Mouse (Mus musculus) intestine, embryonic 15.5 days (tissue): ENCODE results near the gene Wwtr1. TPM values are rescaled to one million over a fixed set of nuclear protein-coding genes. Genes with fewer than 3 reads are reported as not detected.

Experiments
- ATAC-seq: fragments of 200-750 bp; cut with Nextera tagmentation; 2 replicates; pipeline ENCODE4 v1.8.0; 2017; ENCODE audit warnings: moderate TSS enrichment, moderate library complexity
- H3K27ac ChIP-seq: fragments of 300-500 bp; sonication (generic); 2 replicates; pipeline ENCODE4 v1.5.1; 2015; ENCODE audit warnings: mild to moderate bottlenecking, inconsistent platforms
- H3K27me3 ChIP-seq: fragments of 300-500 bp; sonication (generic); replicated peaks from 2 replicates; pipeline ENCODE4 v1.6.1; 2015; ENCODE audit warnings: inconsistent platforms
- H3K36me3 ChIP-seq: fragments of 300-500 bp; sonication (generic); 2 replicates; pipeline ENCODE4 v1.6.1; 2015; ENCODE audit warnings: inconsistent platforms
- H3K4me1 ChIP-seq: fragments of 300-500 bp; sonication (generic); replicated peaks from 2 replicates; pipeline ENCODE4 v1.6.1; 2015; ENCODE audit warnings: inconsistent platforms
- H3K4me2 ChIP-seq: fragments of 300-500 bp; sonication (generic); replicated peaks from 2 replicates; pipeline ENCODE4 v1.6.1; 2015; ENCODE audit warnings: mild to moderate bottlenecking, inconsistent platforms
- H3K4me3 ChIP-seq: fragments of 300-500 bp; sonication (generic); replicated peaks from 2 replicates; pipeline ENCODE4 v1.5.1; 2015; ENCODE audit warnings: inconsistent platforms
- H3K9ac ChIP-seq: fragments of 300-500 bp; sonication (generic); 2 replicates; pipeline ENCODE4 v1.6.1; 2015; ENCODE audit warnings: inconsistent platforms
- H3K9me3 ChIP-seq: fragments of 300-500 bp; sonication (generic); 2 replicates; pipeline ENCODE4 v1.6.1; 2016; ENCODE audit warnings: inconsistent platforms
- WGBS: fragments of 180-500 bp; shearing (Covaris S2); methylation state at CpG from one replicate; pipeline ENCODE4 v1.1.7; 2015; 5-methylcytosine and 5-hydroxymethylcytosine counted together
- polyA plus RNA-seq: library from polyadenylated mRNA; unstranded; fragments of >200 nt; fragmentation: Nextera tagmentation; extraction: Ambion mirVana; gene quantifications from 2 replicates; pipeline ENCODE4 v1.2.1, GENCODE M21; 2015

Gene Wwtr1
- polyA plus RNA-seq, 1 experiment from 2014 or later, result 16.3 TPM

- 44% methylated on average over 2 of the region's 2 CpGs for WGBS
- Histone ChIP-seq H3K9me3 (no peaks in the 10 kb centered on the region), H3K4me3 (no peak overlapping the region), H3K9ac (no peak overlapping the region), H3K4me1 (no peaks in the 10 kb centered on the region), H3K27ac (no peak overlapping the region), H3K27me3 (no peaks in the 10 kb centered on the region), H3K4me2 (no peak overlapping the region), H3K36me3 (no peaks in the 10 kb centered on the region)
- no peak for ATAC-seq
These were observed 71.0 kb downstream of the Wwtr1 start for GRCm38 (mm10) chr3:57504756-57505155.

DNA sequence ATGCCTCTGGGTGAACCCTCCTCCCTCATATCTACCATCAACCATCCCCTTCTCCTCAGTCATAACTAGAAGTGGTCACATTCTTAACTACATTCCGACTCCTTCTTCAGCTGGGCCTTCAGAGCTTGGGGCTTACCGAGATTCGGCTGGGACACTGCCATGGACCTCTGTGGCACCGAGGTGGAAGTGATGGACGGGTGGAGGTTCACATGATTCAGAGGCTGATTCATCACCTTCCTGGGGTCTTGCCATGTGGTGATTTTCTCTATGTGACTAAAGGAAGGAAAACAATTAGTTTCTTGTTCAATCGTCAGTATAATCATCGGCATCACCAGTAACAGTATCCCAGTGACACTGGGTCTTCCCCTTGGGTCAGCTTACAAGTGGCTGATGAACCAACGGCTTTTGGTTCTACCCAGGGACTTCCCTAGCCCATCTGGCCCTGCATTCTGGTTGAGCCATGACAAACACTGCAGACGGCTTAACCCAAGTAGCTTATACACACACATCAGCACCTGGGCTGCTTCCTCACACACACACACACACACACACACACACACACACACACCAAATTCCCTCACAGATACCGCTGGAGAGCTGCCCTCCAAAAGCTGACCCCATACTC is 74.0 kb downstream of the Wwtr1 start:
- no peaks in the 10 kb centered on the region for H3K27me3 ChIP-seq
- no peaks in the 10 kb centered on the region for H3K36me3 ChIP-seq
- 81% methylated on average over 10 of the region's 10 CpGs for WGBS
- no peak overlapping the region for H3K4me2 ChIP-seq
- no peak overlapping the region for H3K27ac ChIP-seq
- no peaks in the 10 kb centered on the region for H3K9me3 ChIP-seq
- no peak overlapping the region for H3K9ac ChIP-seq
- no peak overlapping the region for H3K4me3 ChIP-seq
- H3K4me1 ChIP-seq, result no peaks in the 10 kb centered on the region
- no peak for ATAC-seq

DNA sequence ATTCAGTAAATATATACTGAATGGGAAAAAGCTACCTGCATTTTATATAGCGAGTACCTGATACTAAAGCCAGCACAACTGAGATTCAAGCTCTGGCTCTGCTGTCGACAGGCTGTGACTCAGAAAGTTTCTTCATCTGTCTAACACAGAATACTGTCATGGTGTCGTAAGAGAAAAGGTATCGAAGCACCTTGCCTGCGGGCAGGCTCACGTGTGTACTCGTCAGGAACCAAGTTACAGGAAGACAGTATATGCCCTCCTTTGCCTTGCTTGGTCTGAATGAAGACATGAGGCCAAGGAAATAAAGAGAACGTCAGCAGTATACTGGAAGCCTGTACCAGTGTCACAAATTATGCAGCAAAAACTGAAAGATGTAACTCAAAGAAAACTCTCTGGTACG is 74.9 kb downstream of the Wwtr1 start:
- Histone ChIP-seq H3K27ac (no peak overlapping the region), H3K4me3 (no peak overlapping the region), H3K36me3 (no peaks in the 10 kb centered on the region), H3K9ac (no peak overlapping the region), H3K27me3 (no peaks in the 10 kb centered on the region), H3K4me2 (no peak overlapping the region), H3K9me3 (no peaks in the 10 kb centered on the region), H3K4me1 (no peaks in the 10 kb centered on the region)
- no peak for ATAC-seq
- 91% methylated on average over 9 of the region's 9 CpGs for WGBS

GRCm38 (mm10) chr3:57497791-57498190 is 77.9 kb downstream of the Wwtr1 start:
- Histone ChIP-seq H3K27ac (no peak overlapping the region), H3K4me1 (0 out of 2 replicates have a peak, but pooled peaks cover 5% of the 10 kb centered on the region), H3K9ac (no peak overlapping the region), H3K4me3 (no peak overlapping the region), H3K36me3 (no peaks in the 10 kb centered on the region), H3K4me2 (no peak overlapping the region), H3K27me3 (no peaks in the 10 kb centered on the region), H3K9me3 (no peaks in the 10 kb centered on the region)
- 86% methylated on average over 1 of the region's 1 CpGs for WGBS
- ATAC-seq, result no peak

GRCm38 (mm10) chr3:57496428-57496827 is 79.3 kb downstream of the Wwtr1 start:
- 0 out of 2 replicates have a peak, but pooled peaks cover 5% of the 10 kb centered on the region for H3K4me1 ChIP-seq
- no peak overlapping the region for H3K4me2 ChIP-seq
- 56% methylated on average over 2 of the region's 2 CpGs for WGBS

DNA sequence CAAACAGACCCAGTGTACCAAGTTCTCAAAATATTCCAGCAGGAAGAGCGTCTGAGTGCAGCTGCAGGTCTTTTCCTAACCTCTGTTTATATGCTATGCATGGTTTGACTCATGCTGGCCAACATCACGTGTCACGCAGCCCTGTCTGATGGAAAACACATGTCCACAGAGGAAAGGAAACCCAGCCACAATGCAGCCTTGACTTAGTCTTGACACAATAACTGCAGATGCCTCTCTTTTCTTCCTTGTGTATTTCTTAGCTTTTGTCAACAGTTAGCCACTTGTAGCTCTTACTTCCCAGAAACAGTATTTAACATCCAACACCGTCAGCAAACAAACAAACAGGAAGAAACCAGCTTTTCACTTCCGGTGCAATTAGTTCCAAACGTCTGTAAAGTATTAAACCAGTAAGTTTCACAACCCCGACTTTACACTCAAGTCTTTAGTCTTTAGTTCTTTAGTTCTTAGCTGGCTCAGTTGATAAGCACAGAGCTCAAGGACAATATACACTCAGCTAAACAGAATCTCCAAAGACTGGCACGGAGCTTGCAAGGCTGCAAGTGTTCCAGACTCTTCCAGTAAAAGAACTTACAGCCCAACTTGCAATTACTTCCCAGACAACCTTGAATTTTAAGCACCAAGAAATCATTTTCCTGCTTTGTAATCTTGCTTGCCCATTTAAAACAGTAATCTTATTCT is 88.1 kb downstream of the Wwtr1 start:
- H3K27ac ChIP-seq, result peak overlapping the region; percentile 61
- no peaks in the 10 kb centered on the region for H3K36me3 ChIP-seq
- no peaks in the 10 kb centered on the region for H3K9me3 ChIP-seq
- H3K4me3 ChIP-seq, result no peak overlapping the region
- peaks cover 12% of the 10 kb centered on the region; the same call in 1 of the 2 replicates for H3K4me1 ChIP-seq
- no peak overlapping the region for H3K9ac ChIP-seq
- 29% methylated on average over 8 of the region's 8 CpGs for WGBS
- no peaks in the 10 kb centered on the region for H3K27me3 ChIP-seq
- peak; percentile 88 for ATAC-seq
- no peak overlapping the region for H3K4me2 ChIP-seq

More at GRCm38 (mm10) chr3:57496428-57496827, 79.3 kb downstream of the Wwtr1 start:
- Histone ChIP-seq H3K4me3 (no peak overlapping the region), H3K9me3 (no peaks in the 10 kb centered on the region), H3K36me3 (no peaks in the 10 kb centered on the region), H3K27me3 (no peaks in the 10 kb centered on the region), H3K27ac (no peak overlapping the region), H3K9ac (no peak overlapping the region)
- ATAC-seq, result no peak

DNA sequence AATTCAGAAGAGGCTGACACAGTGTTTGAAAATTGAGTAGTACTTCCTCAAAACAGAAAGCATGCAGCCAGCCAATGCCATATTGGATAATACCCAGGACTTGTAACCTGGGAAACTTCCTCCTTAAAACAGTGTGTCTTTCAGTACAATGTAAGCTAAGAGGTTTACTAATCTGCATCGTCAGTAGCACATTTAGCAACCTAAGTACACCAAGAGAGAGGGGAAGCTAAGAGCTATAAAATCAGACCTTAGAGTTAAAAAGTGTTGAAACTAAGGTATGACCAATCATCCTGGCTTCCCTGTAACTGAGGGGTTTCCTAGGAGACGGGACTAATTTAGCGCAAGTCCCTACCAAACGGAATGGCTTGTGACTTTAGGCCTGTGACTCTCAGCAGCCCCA is 89.6 kb downstream of the Wwtr1 start:
- Histone ChIP-seq H3K27me3 (no peaks in the 10 kb centered on the region), H3K4me3 (no peak overlapping the region), H3K36me3 (no peaks in the 10 kb centered on the region), H3K27ac (no peak overlapping the region), H3K4me1 (peaks cover 12% of the 10 kb centered on the region; the same call in 1 of the 2 replicates), H3K9me3 (no peaks in the 10 kb centered on the region), H3K9ac (no peak overlapping the region), H3K4me2 (no peak overlapping the region)
- no peak for ATAC-seq
- 89% methylated on average over 4 of the region's 4 CpGs for WGBS

DNA sequence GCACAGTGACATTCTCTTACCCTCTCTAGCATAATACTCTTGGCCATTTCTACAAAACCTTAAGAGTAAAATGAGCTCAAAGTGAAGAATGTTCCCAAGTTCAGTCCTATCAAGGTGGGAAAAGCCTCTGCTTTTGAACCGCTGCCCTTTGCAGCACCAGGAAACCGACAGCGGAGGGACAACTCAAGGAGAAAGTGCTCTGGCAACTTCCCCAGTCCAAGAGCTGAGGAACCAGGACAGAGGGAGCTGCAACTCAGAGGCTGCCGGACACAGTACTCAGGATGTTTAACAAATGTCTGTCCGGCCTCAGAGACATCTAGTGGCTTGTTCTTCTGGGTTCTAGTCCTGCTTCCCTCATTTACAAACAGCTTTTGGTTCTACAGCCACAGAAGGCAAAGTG is 93.7 kb downstream of the Wwtr1 start:
- no peak for ATAC-seq
- Histone ChIP-seq H3K4me3 (no peak overlapping the region), H3K9me3 (no peaks in the 10 kb centered on the region), H3K4me2 (no peak overlapping the region), H3K4me1 (0 out of 2 replicates have a peak, but pooled peaks cover 2% of the 10 kb centered on the region), H3K27me3 (no peaks in the 10 kb centered on the region), H3K27ac (no peak overlapping the region), H3K36me3 (no peaks in the 10 kb centered on the region), H3K9ac (no peak overlapping the region)
- 70% methylated on average over 5 of the region's 5 CpGs for WGBS

GRCm38 (mm10) chr3:57480640-57481039 is 95.1 kb downstream of the Wwtr1 start:
- no peak for ATAC-seq
- H3K9me3 ChIP-seq, result no peaks in the 10 kb centered on the region
- H3K36me3 ChIP-seq, result no peaks in the 10 kb centered on the region
- H3K4me2 ChIP-seq, result no peak overlapping the region
- no peak overlapping the region for H3K27ac ChIP-seq
- WGBS, result 60% methylated on average over 4 of the region's 4 CpGs
- H3K9ac ChIP-seq, result no peak overlapping the region
- no peak overlapping the region for H3K4me3 ChIP-seq
- no peaks in the 10 kb centered on the region for H3K4me1 ChIP-seq
- no peaks in the 10 kb centered on the region for H3K27me3 ChIP-seq

- Histone ChIP-seq H3K27ac (no peak overlapping the region), H3K4me1 (peaks cover 13% of the 10 kb centered on the region; the same call in 1 of the 2 replicates), H3K4me3 (no peak overlapping the region), H3K9ac (no peak overlapping the region), H3K27me3 (no peaks in the 10 kb centered on the region), H3K36me3 (no peaks in the 10 kb centered on the region), H3K9me3 (no peaks in the 10 kb centered on the region), H3K4me2 (no peak overlapping the region)
- WGBS, result 90% methylated on average over 8 of the region's 8 CpGs
- no peak for ATAC-seq
These were observed 101.3 kb downstream of the Wwtr1 start for GRCm38 (mm10) chr3:57474421-57474820.

DNA sequence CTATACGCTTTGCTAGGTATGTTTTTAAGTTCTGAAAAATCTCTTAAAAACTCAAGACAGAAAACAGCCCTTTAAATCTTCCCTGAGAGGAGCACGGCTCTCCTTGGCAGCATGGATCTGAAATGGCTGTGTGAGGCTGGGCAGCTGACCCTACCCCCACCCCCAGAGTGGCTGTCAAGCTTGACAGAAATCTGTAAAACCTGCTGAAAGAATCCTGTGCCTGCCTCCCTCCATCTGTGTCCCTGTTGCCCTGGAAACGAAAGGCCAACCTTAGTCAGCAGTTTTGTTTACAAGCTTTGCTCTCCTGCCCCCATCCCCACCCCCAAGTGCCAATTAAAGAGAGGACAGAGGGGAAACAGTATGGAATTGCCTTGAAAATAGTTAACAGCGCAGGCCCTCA is 103.3 kb downstream of the Wwtr1 start:
- no peak for ATAC-seq
- H3K4me2 ChIP-seq, result no peak overlapping the region
- peaks cover 13% of the 10 kb centered on the region; the same call in 1 of the 2 replicates for H3K4me1 ChIP-seq
- no peak overlapping the region for H3K27ac ChIP-seq
- H3K9me3 ChIP-seq, result no peaks in the 10 kb centered on the region
- no peaks in the 10 kb centered on the region for H3K36me3 ChIP-seq
- no peak overlapping the region for H3K9ac ChIP-seq
- 53% methylated on average over 4 of the region's 4 CpGs for WGBS
- no peaks in the 10 kb centered on the region for H3K27me3 ChIP-seq
- no peak overlapping the region for H3K4me3 ChIP-seq

DNA sequence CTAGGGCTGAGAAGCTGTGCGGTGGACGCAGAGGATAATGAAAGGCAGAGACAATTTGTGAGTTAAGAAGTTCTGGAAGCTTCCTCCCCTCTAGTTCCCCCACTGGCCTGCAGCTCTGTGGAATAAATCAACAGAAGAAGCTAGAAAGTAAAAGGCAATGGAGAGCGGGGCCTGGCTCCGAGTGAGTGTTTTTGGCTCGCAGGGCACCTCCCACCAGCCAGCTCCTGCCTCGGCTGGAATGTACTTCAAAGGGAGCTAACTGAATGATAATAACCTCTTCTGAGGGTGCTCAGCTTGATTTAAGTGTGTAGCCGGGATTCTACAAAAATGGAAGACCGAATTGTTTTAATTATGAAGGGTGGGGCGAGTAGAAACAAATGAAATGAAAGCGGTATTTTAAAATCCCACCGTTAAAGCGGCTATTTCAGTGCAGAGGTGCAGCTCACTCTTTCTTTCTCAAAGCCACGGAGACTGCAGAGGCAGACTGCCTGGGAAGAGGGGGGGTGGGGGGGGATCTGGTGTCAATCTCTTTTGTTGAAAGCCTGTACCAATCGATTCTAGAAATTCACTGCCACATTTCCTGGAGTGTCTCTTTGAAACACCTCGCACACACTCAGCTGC is 104.6 kb downstream of the Wwtr1 start:
- Histone ChIP-seq H3K27me3 (no peaks in the 10 kb centered on the region), H3K9me3 (no peaks in the 10 kb centered on the region), H3K9ac (no peak overlapping the region), H3K27ac (peak overlapping the region; percentile 71), H3K36me3 (no peaks in the 10 kb centered on the region), H3K4me2 (peak overlapping the region; percentile 47), H3K4me1 (peaks cover 13% of the 10 kb centered on the region; the same call in 1 of the 2 replicates), H3K4me3 (no peak overlapping the region; the same call in 1 of the 2 replicates)
- ATAC-seq, result peak; percentile 64
- WGBS, result 11% methylated on average over 15 of the region's 15 CpGs
